Mouse (Mus musculus) liver, adult 2 months (tissue): ENCODE measurements around the gene Atg16l1. TPM values are rescaled to one million over a fixed set of nuclear protein-coding genes. Genes with fewer than 3 reads are reported as not detected.

Experiments used
- DNase-seq: peaks from one replicate; pipeline ENCODE4 v3.0.0-alpha.2; 2011; ENCODE audit warnings: low read depth, low spot score; ENCODE audit errors: extremely low read depth
- H3K27ac ChIP-seq: fragments of 200-500 bp; replicated peaks from 2 replicates; pipeline ENCODE4 v1.5.1; 2012; ENCODE audit warnings: low read depth, mild to moderate bottlenecking, control low read depth, inconsistent platforms, low read length; ENCODE audit not compliant: insufficient read depth
- H3K27me3 ChIP-seq: fragments of 200-500 bp; 2 replicates; pipeline ENCODE4 v1.6.1; 2012; ENCODE audit warnings: mild to moderate bottlenecking, moderate library complexity, low read length, inconsistent platforms; ENCODE audit not compliant: control insufficient read depth, insufficient read depth
- H3K36me3 ChIP-seq: fragments of 200-500 bp; 2 replicates; pipeline ENCODE4 v1.6.1; 2012; ENCODE audit warnings: low read length, inconsistent platforms; ENCODE audit not compliant: control insufficient read depth, insufficient read depth
- H3K4me1 ChIP-seq: fragments of 200-500 bp; 2 replicates; pipeline ENCODE4 v1.6.1; 2011; ENCODE audit warnings: low read length; ENCODE audit not compliant: control insufficient read depth, insufficient read depth
- H3K4me3 ChIP-seq: fragments of 200-500 bp; 2 replicates; pipeline ENCODE4 v1.5.1; 2011; ENCODE audit warnings: low read depth, mild to moderate bottlenecking, control low read depth, low read length, moderate library complexity; ENCODE audit not compliant: insufficient read depth
- H3K79me2 ChIP-seq: fragments of 200-500 bp; 2 replicates; pipeline ENCODE4 v1.6.1; 2012; ENCODE audit warnings: inconsistent platforms, mild to moderate bottlenecking, low read length, moderate library complexity; ENCODE audit not compliant: control insufficient read depth, insufficient read depth
- H3K9ac ChIP-seq: fragments of 200-500 bp; 2 replicates; pipeline ENCODE4 v1.6.1; 2012; ENCODE audit warnings: low read depth, mild to moderate bottlenecking, control low read depth, inconsistent platforms, low read length
- CTCF ChIP-seq: fragments of 200-500 bp; IDR thresholded peaks from 2 replicates; pipeline ENCODE4 v1.5.1; 2011; ENCODE audit warnings: low read depth, low read length, control low read depth
- POLR2A ChIP-seq: fragments of 200-500 bp; IDR thresholded peaks from 2 replicates; pipeline ENCODE4 v1.6.1; 2011; ENCODE audit warnings: low read length, control low read depth; ENCODE audit not compliant: insufficient read depth; ENCODE audit errors: extremely low read depth
- WGBS: fragments of 180-500 bp; shearing (Covaris S2); methylation state at CpG from one replicate; pipeline ENCODE4 v1.1.7; 2018; 5-methylcytosine and 5-hydroxymethylcytosine counted together
- polyA plus RNA-seq: library from polyadenylated mRNA; depleted of rRNA; stranded (reverse); fragments of >200 nt; gene quantifications from 2 replicates; pipeline ENCODE4 v1.2.3, GENCODE M21; 2012
- total RNA-seq: library from RNA; depleted of rRNA; stranded (reverse); fragments of >200 nt; gene quantifications from 2 replicates; pipeline ENCODE4 v1.2.3, GENCODE M21; 2014

Atg16l1 gene
- total and polyA plus RNA-seq, 2 experiments: 23.1 to 30.5 TPM

GRCm38 (mm10) chr1:87733212-87733611, 22.5 kb upstream of the Atg16l1 start:
- no peaks in the 10 kb centered on the region for H3K4me1 ChIP-seq
- H3K9ac ChIP-seq: no peak overlapping the region
- 89% methylated on average over 5 of the region's 5 CpGs for WGBS
- H3K27me3 ChIP-seq: no peaks in the 10 kb centered on the region
- no peak for DNase-seq
- no peak overlapping the region for H3K4me3 ChIP-seq
- no peak overlapping the region for H3K27ac ChIP-seq
- TF ChIP-seq POLR2A (no peak), CTCF (no peak)
- no peaks in the 10 kb centered on the region for H3K79me2 ChIP-seq
- H3K36me3 ChIP-seq: no peaks in the 10 kb centered on the region

GRCm38 (mm10) chr1:87734153-87734552, 21.5 kb upstream of the Atg16l1 start:
- H3K27ac ChIP-seq: no peak overlapping the region
- H3K36me3 ChIP-seq: no peaks in the 10 kb centered on the region
- no peak overlapping the region for H3K9ac ChIP-seq
- H3K4me3 ChIP-seq: no peak overlapping the region
- WGBS: 87% methylated on average over 3 of the region's 3 CpGs
- no peaks in the 10 kb centered on the region for H3K79me2 ChIP-seq
- no peak for DNase-seq
- no peaks in the 10 kb centered on the region for H3K27me3 ChIP-seq
- H3K4me1 ChIP-seq: no peaks in the 10 kb centered on the region
- TF ChIP-seq CTCF: no peak
- TF ChIP-seq POLR2A: no peak

GRCm38 (mm10) chr1:87740584-87741290, 14.9 kb upstream of the Atg16l1 start:
- WGBS: 69% methylated on average over 6 of the region's 6 CpGs
- H3K4me1 ChIP-seq: no peaks in the 10 kb centered on the region

GRCm38 (mm10) chr1:87749360-87749973, 6.2 kb upstream of the Atg16l1 start:
- no peak for DNase-seq
- Histone ChIP-seq H3K79me2 (no peaks in the 10 kb centered on the region), H3K27me3 (0 out of 2 replicates have a peak, but pooled peaks cover 3% of the 10 kb centered on the region), H3K4me1 (no peaks in the 10 kb centered on the region), H3K9ac (no peak overlapping the region), H3K36me3 (no peaks in the 10 kb centered on the region), H3K4me3 (no peak overlapping the region), H3K27ac (no peak overlapping the region)
- TF ChIP-seq POLR2A (no peak), CTCF (no peak)

More at GRCm38 (mm10) chr1:87740584-87741290, 14.9 kb upstream of the Atg16l1 start:
- H3K27me3 ChIP-seq: no peaks in the 10 kb centered on the region
- H3K79me2 ChIP-seq: no peaks in the 10 kb centered on the region
- H3K36me3 ChIP-seq: no peaks in the 10 kb centered on the region
- H3K9ac ChIP-seq: no peak overlapping the region
- no peak overlapping the region for H3K4me3 ChIP-seq
- no peak for DNase-seq
- H3K27ac ChIP-seq: no peak overlapping the region
- TF ChIP-seq POLR2A (no peak), CTCF (no peak)

GRCm38 (mm10) chr1:87763821-87764220, 8.2 kb downstream of the Atg16l1 start:
- 19% methylated on average over 3 of the region's 3 CpGs for WGBS
- peaks cover 3% of the 10 kb centered on the region; the same call in 1 of the 2 replicates for H3K79me2 ChIP-seq
- H3K9ac ChIP-seq: no peak overlapping the region
- peak; percentile 82 for DNase-seq
- TF ChIP-seq CTCF (no peak), POLR2A (no peak)
- H3K27ac ChIP-seq: peak overlapping the region; percentile 81
- H3K36me3 ChIP-seq: peaks cover 70% of the 10 kb centered on the region
- H3K4me3 ChIP-seq: no peak overlapping the region
- H3K27me3 ChIP-seq: no peaks in the 10 kb centered on the region
- H3K4me1 ChIP-seq: peaks cover 15% of the 10 kb centered on the region

- H3K4me3 ChIP-seq: no peak overlapping the region
These were observed 10.1 kb downstream of the Atg16l1 start for GRCm38 (mm10) chr1:87765741-87766140.

More at GRCm38 (mm10) chr1:87765741-87766140, 10.1 kb downstream of the Atg16l1 start:
- no peak for DNase-seq
- H3K79me2 ChIP-seq: peaks cover 3% of the 10 kb centered on the region; the same call in 1 of the 2 replicates
- TF ChIP-seq CTCF: no peak
- no peak for TF ChIP-seq POLR2A
- H3K4me1 ChIP-seq: peaks cover 15% of the 10 kb centered on the region
- H3K36me3 ChIP-seq: peaks cover 64% of the 10 kb centered on the region
- WGBS: 93% methylated on average over 2 of the region's 2 CpGs
- H3K27me3 ChIP-seq: no peaks in the 10 kb centered on the region
- no peak overlapping the region for H3K27ac ChIP-seq
- H3K9ac ChIP-seq: no peak overlapping the region
